Mouse (Mus musculus) hindbrain, embryonic 10.5 days (tissue): ENCODE measurements around the gene Fibcd1. TPM values are rescaled to one million over a fixed set of nuclear protein-coding genes. Genes with fewer than 3 reads are reported as not detected.
A peak's percentile ranks its signal among the peaks of the same experiment; 100 is the strongest.

Source experiments
- DNase-seq: peaks from one replicate; pipeline ENCODE4 v3.0.0-alpha.2; 2017; ENCODE audit warnings: low spot score
- H3K27ac ChIP-seq: fragments of 300-500 bp; sonication (generic); 2 replicates; pipeline ENCODE4 v1.5.1; 2016; ENCODE audit warnings: mild to moderate bottlenecking, moderate library complexity
- H3K27me3 ChIP-seq: fragments of 300-500 bp; sonication (generic); 2 replicates; pipeline ENCODE4 v1.6.1; 2016; ENCODE audit warnings: mild to moderate bottlenecking; ENCODE audit not compliant: poor library complexity, insufficient read depth, severe bottlenecking
- H3K36me3 ChIP-seq: fragments of 300-500 bp; sonication (generic); 2 replicates; pipeline ENCODE4 v1.6.1; 2016; ENCODE audit warnings: mild to moderate bottlenecking, moderate library complexity
- H3K4me1 ChIP-seq: fragments of 300-500 bp; sonication (generic); replicated peaks from 2 replicates; pipeline ENCODE4 v1.6.1; 2016; ENCODE audit warnings: mild to moderate bottlenecking
- H3K4me3 ChIP-seq: fragments of 300-500 bp; sonication (generic); 2 replicates; pipeline ENCODE4 v1.5.1; 2016; ENCODE audit warnings: mild to moderate bottlenecking, moderate library complexity
- H3K9me3 ChIP-seq: fragments of 300-500 bp; sonication (generic); 2 replicates; pipeline ENCODE4 v1.6.1; 2016; ENCODE audit warnings: mild to moderate bottlenecking, moderate library complexity
- WGBS: fragments of 180-500 bp; shearing (Covaris S2); methylation state at CpG from one replicate; pipeline ENCODE4 v1.1.7; 2016; 5-methylcytosine and 5-hydroxymethylcytosine counted together
- polyA plus RNA-seq: library from polyadenylated mRNA; unstranded; fragments of >200 nt; fragmentation: Nextera tagmentation; extraction: Ambion mirVana; gene quantifications from 2 replicates; pipeline ENCODE4 v1.2.1, GENCODE M21; 2016

Fibcd1 gene
- polyA plus RNA-seq, 1 experiment from 2014 or later: 2.0 TPM

DNA sequence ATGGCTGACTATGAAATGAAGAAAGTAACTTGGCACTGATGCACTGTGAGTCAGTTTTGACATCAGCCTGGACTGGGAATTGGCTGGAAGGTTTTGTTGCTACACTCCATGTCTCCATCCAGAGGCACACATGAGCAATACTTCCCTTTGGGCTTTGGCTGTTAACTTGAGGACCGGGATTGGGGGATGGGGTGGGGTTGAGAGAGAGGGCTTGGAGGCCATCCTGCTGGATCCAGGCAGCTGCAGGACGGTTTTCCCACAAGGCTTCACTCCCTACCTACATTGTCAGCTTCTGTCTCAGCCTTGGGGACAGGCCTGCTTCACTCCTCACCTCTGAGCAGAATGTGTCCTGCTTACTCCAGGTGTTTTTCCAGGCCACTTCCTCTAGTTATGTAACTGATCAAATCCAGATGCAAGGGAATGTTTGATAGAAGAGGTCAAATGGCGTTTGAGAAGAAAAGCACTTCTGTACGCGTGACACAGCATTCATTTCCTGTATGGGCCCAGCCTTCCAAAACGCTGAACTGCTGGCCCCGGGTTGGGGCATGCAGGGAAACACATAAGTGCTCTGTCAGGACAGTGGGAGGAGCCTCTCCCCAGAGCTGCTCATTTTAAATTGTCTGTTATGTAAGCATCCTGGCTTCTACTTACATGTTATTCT lies 74.9 kb downstream of the Fibcd1 start:
- Histone ChIP-seq H3K4me1 (peaks cover 47% of the 10 kb centered on the region), H3K4me3 (no peak overlapping the region), H3K9me3 (0 out of 2 replicates have a peak, but pooled peaks cover 2% of the 10 kb centered on the region), H3K36me3 (peaks cover 35% of the 10 kb centered on the region), H3K27me3 (no peaks in the 10 kb centered on the region), H3K27ac (no peak overlapping the region)
- WGBS: 49% methylated on average over 7 of the region's 7 CpGs
- peak; percentile 39 for DNase-seq

DNA sequence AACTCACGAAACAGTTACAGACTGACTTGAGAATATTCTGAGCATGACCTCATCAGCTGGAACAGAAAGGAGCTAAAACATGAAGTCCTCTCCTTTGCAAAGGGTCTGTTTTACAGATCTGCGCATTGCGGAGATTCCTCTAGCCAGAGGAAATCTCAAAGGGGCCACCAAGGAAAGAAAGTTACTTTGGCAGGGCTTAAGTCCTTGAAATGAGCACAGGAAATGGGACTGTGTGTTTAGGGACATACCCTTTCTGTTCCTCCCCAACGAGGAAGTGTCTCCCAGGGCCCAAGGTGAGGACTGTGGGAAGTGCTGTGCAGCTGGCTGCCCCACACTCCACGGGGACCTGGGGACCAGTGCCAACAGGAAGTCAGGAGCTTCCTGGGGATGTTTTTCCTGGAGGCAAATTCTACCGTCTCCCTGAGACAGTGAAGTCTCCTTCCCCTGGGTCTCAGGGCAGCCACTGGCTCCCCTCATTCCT lies 76.1 kb downstream of the Fibcd1 start:
- Histone ChIP-seq H3K4me3 (no peak overlapping the region), H3K4me1 (peaks cover 56% of the 10 kb centered on the region), H3K27ac (0 out of 2 replicates have a peak overlapping the region, but pooled peaks have one; percentile 36), H3K36me3 (peaks cover 28% of the 10 kb centered on the region), H3K9me3 (0 out of 2 replicates have a peak, but pooled peaks cover 2% of the 10 kb centered on the region), H3K27me3 (no peaks in the 10 kb centered on the region)
- 54% methylated on average over 6 of the region's 6 CpGs for WGBS
- no peak for DNase-seq

DNA sequence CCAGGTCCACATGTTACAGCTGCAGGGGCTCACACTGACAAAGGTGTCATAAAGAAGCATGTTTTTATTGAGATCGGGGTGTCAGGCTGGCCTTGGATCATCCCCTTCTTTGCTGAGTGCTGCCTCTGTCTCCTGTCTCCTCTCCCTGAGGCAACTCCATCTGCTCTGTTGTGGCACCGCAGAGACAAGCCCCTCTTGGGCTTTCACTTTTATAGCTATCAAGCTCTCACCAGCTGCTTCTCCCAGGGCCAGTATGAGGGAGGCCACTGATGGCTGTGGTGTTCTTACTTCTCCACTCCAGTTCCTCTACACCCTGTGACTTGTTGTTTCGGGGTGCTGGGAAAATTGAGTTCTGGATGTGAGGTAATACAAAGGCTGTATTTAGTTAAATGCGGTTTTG lies 76.7 kb downstream of the Fibcd1 start:
- Histone ChIP-seq H3K9me3 (0 out of 2 replicates have a peak, but pooled peaks cover under 1% of the 10 kb centered on the region), H3K27me3 (no peaks in the 10 kb centered on the region), H3K27ac (no peak overlapping the region), H3K4me1 (peaks cover 56% of the 10 kb centered on the region), H3K4me3 (no peak overlapping the region), H3K36me3 (peaks cover 23% of the 10 kb centered on the region)
- WGBS: 68% methylated on average over 4 of the region's 4 CpGs
- DNase-seq: no peak

DNA sequence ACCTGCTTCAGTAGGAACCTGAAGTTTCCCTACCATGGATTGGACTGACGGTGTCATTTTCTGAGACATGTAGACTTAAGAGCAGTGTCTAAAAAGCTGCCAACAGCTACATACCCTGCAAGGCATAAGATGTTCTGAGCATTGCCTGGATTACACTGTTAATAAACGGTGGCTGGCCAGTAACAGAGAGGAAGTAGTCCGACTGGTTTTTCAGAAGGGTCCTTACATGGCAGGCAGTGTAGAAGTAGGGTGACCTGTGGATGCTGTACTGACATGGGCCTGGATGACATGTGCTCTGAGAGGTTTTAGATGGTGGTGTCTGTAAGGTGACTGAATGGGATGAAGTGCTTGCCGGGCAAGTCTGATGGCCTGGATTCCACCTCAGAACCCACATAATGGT lies 78.0 kb downstream of the Fibcd1 start:
- WGBS: 86% methylated on average over 4 of the region's 4 CpGs
- Histone ChIP-seq H3K9me3 (no peaks in the 10 kb centered on the region), H3K27ac (no peak overlapping the region), H3K4me3 (no peak overlapping the region), H3K36me3 (peaks cover 10% of the 10 kb centered on the region; the same call in 1 of the 2 replicates), H3K4me1 (peaks cover 66% of the 10 kb centered on the region), H3K27me3 (no peaks in the 10 kb centered on the region)
- DNase-seq: no peak

DNA sequence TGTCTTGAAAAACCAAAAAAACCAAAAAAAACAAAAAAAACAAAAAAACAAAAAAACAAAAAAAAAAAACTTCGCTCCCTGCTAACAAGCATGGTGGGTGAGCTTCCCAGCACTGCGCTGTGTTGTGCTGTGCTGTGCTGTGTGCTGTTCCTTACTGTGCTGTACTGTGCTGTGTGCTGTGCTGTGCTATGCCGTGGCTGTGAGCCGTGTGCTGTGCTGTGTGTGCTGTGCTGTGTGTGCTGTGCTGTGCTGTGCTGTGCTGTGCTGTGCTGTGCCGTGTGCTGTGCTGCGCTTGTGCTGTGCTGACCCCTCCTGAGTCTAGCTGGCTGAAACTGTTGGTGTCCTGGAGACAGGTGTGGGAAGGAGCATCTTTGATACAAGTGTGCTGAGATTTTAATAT lies 78.7 kb downstream of the Fibcd1 start:
- no peak overlapping the region for H3K4me3 ChIP-seq
- 92% methylated on average over 6 of the region's 6 CpGs for WGBS
- DNase-seq: no peak
- H3K27ac ChIP-seq: no peak overlapping the region
- H3K9me3 ChIP-seq: no peaks in the 10 kb centered on the region
- H3K36me3 ChIP-seq: 0 out of 2 replicates have a peak, but pooled peaks cover 6% of the 10 kb centered on the region
- H3K4me1 ChIP-seq: peaks cover 73% of the 10 kb centered on the region
- no peaks in the 10 kb centered on the region for H3K27me3 ChIP-seq

Other genes starting within 250 kb of the Fibcd1 start
- gene Prdm12, start 206.0 kb downstream of the Fibcd1 start, polyA plus RNA-seq: 3.8 and 8.1 TPM in 2 replicates
- gene Exosc2, start 175.3 kb downstream of the Fibcd1 start, polyA plus RNA-seq: 77.9 and 102 TPM in 2 replicates
- gene Abl1, start 157.6 kb downstream of the Fibcd1 start, polyA plus RNA-seq: 43.9 and 47.5 TPM in 2 replicates
- 0.12 and 0.20 TPM in 2 replicates for gene Qrfp, start 35.4 kb downstream of the Fibcd1 start, polyA plus RNA-seq
- gene Lamc3, start 41.3 kb upstream of the Fibcd1 start, polyA plus RNA-seq: 8.4 and 8.6 TPM in 2 replicates
- gene Aif1l, start 104.1 kb upstream of the Fibcd1 start, polyA plus RNA-seq: 47.3 and 71.6 TPM in 2 replicates
- 99.3 and 109 TPM in 2 replicates for gene Nup214, start 128.4 kb upstream of the Fibcd1 start, polyA plus RNA-seq
- 1.5 and 2.2 TPM in 2 replicates for gene Fam78a, start 238.9 kb upstream of the Fibcd1 start, polyA plus RNA-seq
- 7.6 and 7.9 TPM in 2 replicates for gene Plpp7, start 249.5 kb upstream of the Fibcd1 start, polyA plus RNA-seq